Mouse (Mus musculus) ES-E14 (cell line): ENCODE results near the gene Ugt8a.

Experiments used
- CHD2 ChIP-seq: IDR thresholded peaks from 2 replicates; pipeline ENCODE4 v1.6.1; 2014; ENCODE audit warnings: mild to moderate bottlenecking, low read depth, low read length, inconsistent platforms
- HCFC1 ChIP-seq: IDR thresholded peaks from 2 replicates; pipeline ENCODE4 v1.6.1; 2012; ENCODE audit warnings: low read length, inconsistent platforms, borderline replicate concordance; ENCODE audit not compliant: insufficient read depth
- MAFK ChIP-seq: IDR thresholded peaks from 2 replicates; pipeline ENCODE4 v1.6.1; 2014; ENCODE audit warnings: mild to moderate bottlenecking, low read depth, low read length, inconsistent platforms; ENCODE audit not compliant: insufficient read depth
- ZNF384 ChIP-seq: IDR thresholded peaks from 2 replicates; pipeline ENCODE4 v1.6.1; 2012; ENCODE audit warnings: low read depth, low read length, inconsistent platforms

DNA sequence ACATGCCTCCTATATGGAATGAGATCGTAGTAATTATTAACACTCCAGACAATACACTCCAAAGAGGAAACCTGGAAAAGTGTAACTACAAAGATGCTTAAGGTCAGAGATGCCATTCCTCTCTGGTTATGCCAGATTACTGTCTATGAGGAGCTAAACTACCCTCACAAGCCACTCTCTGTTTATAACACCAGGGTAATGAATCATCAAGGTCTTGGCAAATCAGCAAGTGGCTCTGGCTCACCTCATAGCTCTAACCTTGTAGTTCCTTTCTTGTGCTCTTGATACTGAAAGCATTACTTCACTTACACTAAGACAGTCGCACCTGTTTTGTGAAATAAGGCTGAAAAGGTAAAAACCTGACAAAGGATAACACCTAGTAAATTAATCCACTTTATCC lies 17.5 kb downstream of the Ugt8a start:
- TF ChIP-seq MAFK (no peak), CHD2 (no peak), ZNF384 (no peak), HCFC1 (no peak)
